Mouse (Mus musculus): ENCODE measurements at regions not wholly inside any gene's neighbourhood (a gene's known extent, or its start where the extent isn't known, plus 50 kb on each side); places are given as distances from the start of the nearest gene placed in this dataset.

- DNase-seq, result peak; percentile 21 to 51
Observed at GRCm38 (mm10) chr4:38995161-38995560, 454.9 kb upstream of the 1700009N14Rik start.

More at GRCm38 (mm10) chr4:38995161-38995560, 454.9 kb upstream of the 1700009N14Rik start:
- H3K4me3 ChIP-seq (replicated peaks; ENCODE audit: insufficient read depth, low read depth, low read length), result no peak overlapping the region
- no peaks in the 10 kb centered on the region; the same call in 1 of the 2 replicates for H3K4me1 ChIP-seq (ENCODE audit: control insufficient read depth, insufficient read depth, low read length)
- no peak overlapping the region for H3K27ac ChIP-seq (ENCODE audit: insufficient read depth, low read length)
- no peak for TF ChIP-seq POLR2A (IDR thresholded peaks at IDR 0.05; ENCODE audit: borderline replicate concordance, insufficient read depth, low read length)
- no peak for TF ChIP-seq CTCF (IDR thresholded peaks at IDR 0.05; ENCODE audit: borderline replicate concordance, insufficient read depth, low read depth, low read length)
- no peaks in the 10 kb centered on the region for H3K27me3 ChIP-seq (ENCODE audit: control insufficient read depth, insufficient read depth, low read length)
- WGBS, result 67% methylated on average over 1 of the region's 1 CpGs

Measured in cerebellum, adult 2 months (tissue).